Mouse (Mus musculus) heart, embryonic 10.5 days (tissue): ENCODE measurements around the gene Fastkd1. TPM values are rescaled to one million over a fixed set of nuclear protein-coding genes. Genes with fewer than 3 reads are reported as not detected.
A peak's percentile ranks its signal among the peaks of the same experiment; 100 is the strongest.
"Not testable (repeated sequence)": the region's sequence is repeated elsewhere in the genome, so short reads cannot be mapped to it uniquely, and the experiment has no call there.

Experiments used
- DNase-seq: peaks from one replicate; pipeline ENCODE4 v3.0.0-alpha.2; 2017; ENCODE audit warnings: low spot score
- H3K27ac ChIP-seq: fragments of 300-500 bp; sonication (generic); 2 replicates; pipeline ENCODE4 v1.5.1; 2016; ENCODE audit warnings: mild to moderate bottlenecking
- H3K27me3 ChIP-seq: fragments of 300-500 bp; sonication (generic); 2 replicates; pipeline ENCODE4 v1.6.1; 2016; ENCODE audit warnings: mild to moderate bottlenecking; ENCODE audit not compliant: poor library complexity, insufficient read depth, severe bottlenecking
- H3K36me3 ChIP-seq: fragments of 300-500 bp; sonication (generic); 2 replicates; pipeline ENCODE4 v1.6.1; 2016; ENCODE audit warnings: mild to moderate bottlenecking, moderate library complexity
- H3K4me1 ChIP-seq: fragments of 300-500 bp; sonication (generic); 2 replicates; pipeline ENCODE4 v1.6.1; 2016; ENCODE audit warnings: mild to moderate bottlenecking
- H3K4me3 ChIP-seq: fragments of 300-500 bp; sonication (generic); 2 replicates; pipeline ENCODE4 v1.5.1; 2016; ENCODE audit warnings: mild to moderate bottlenecking, moderate library complexity
- H3K9me3 ChIP-seq: fragments of 300-500 bp; sonication (generic); 2 replicates; pipeline ENCODE4 v1.6.1; 2016; ENCODE audit warnings: mild to moderate bottlenecking, moderate library complexity
- WGBS: fragments of 180-500 bp; shearing (Covaris S2); methylation state at CpG from one replicate; pipeline ENCODE4 v1.1.7; 2016; 5-methylcytosine and 5-hydroxymethylcytosine counted together
- polyA plus RNA-seq: library from polyadenylated mRNA; unstranded; fragments of >200 nt; fragmentation: Nextera tagmentation; extraction: Ambion mirVana; gene quantifications from 2 replicates; pipeline ENCODE4 v1.2.1, GENCODE M21; 2016

Gene Fastkd1
- polyA plus RNA-seq, 1 experiment from 2014 or later: 19.5 TPM

DNA sequence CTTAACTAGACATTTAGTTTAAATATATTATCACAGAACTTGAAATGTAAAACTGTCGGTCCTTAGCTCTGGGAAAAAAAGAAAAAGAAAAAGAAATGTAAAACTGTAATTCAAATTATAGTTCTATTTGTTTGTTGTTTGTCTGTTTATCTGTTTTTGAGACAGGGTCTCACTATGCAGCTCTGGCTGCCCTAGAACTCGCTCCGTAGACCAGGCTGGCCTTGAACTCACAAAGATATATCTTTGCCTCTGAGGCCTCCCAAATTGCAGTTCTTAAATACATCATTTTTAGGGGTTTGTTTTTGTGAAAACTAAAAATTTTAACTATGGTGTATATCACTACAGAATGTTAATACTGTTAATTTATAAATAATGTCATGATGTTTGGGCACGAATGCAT, 45.7 kb downstream of the Fastkd1 start:
- Histone ChIP-seq H3K27me3 (no peaks in the 10 kb centered on the region), H3K36me3 (peaks cover 13% of the 10 kb centered on the region; the same call in 1 of the 2 replicates), H3K4me1 (peaks cover 6% of the 10 kb centered on the region; the same call in 1 of the 2 replicates), H3K27ac (no peak overlapping the region), H3K4me3 (no peak overlapping the region), H3K9me3 (no peaks in the 10 kb centered on the region)
- no peak for DNase-seq
- 91% methylated on average over 4 of the region's 4 CpGs for WGBS

DNA sequence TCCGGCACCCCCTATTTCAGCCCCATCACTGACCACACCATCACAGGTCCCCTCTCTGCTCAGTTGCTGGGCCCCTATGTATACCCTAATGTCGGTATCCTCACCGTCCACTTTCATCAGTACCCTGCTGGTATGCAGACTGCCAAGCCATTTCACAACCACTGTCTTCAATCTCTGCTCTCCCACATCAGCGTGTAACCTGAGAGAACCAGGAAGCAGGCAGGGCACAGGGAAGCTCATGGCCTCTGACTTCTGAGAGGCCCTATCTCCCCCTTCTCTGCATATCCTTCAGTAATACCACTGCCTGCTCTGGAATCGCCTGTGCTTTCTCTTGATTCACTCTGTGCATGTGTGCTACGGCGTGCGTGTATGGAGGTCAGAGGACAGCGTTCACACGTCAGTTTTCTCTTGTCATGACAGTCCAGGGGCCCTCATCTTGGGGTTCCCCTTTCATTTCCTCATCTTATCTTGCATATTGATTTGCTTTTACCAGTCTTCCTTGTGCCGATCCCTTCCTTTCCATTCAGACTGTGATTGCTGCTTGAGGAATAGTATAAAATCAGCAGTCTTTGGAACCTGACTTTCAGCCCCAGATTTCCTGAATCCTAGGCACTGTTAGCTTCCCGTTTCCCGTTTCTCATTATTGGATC, 49.4 kb downstream of the Fastkd1 start:
- Histone ChIP-seq H3K36me3 (peaks cover 24% of the 10 kb centered on the region), H3K27me3 (no peaks in the 10 kb centered on the region), H3K9me3 (no peaks in the 10 kb centered on the region), H3K4me1 (peaks cover 6% of the 10 kb centered on the region; the same call in 1 of the 2 replicates), H3K4me3 (no peak overlapping the region), H3K27ac (no peak overlapping the region)
- WGBS: 76% methylated on average over 13 of the region's 13 CpGs
- peak; percentile 61 for DNase-seq

DNA sequence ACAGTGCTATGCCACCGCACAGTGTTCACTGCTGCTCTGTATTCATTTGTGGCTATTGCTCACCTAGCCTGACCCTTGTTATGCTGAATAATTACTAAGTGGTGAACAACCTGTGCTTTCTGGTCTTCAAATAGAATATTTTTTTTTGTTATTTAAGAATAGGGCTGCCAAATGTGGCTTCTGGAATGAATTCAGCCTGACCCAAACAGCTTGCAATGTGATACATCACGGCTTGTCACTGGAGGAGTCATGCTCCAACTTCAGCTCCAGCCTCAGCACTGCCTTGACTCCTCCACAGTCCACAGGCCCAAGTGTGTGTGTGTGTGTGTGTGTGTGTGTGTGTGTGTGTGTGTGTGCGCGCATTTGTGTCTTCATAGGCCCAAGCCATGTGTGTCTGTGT, 54.0 kb downstream of the Fastkd1 start:
- Histone ChIP-seq H3K36me3 (peaks cover 44% of the 10 kb centered on the region), H3K4me3 (no peak overlapping the region), H3K4me1 (0 out of 2 replicates have a peak, but pooled peaks cover 6% of the 10 kb centered on the region), H3K9me3 (no peaks in the 10 kb centered on the region), H3K27me3 (no peaks in the 10 kb centered on the region), H3K27ac (no peak overlapping the region)
- 89% methylated on average over 4 of the region's 4 CpGs for WGBS
- no peak for DNase-seq

DNA sequence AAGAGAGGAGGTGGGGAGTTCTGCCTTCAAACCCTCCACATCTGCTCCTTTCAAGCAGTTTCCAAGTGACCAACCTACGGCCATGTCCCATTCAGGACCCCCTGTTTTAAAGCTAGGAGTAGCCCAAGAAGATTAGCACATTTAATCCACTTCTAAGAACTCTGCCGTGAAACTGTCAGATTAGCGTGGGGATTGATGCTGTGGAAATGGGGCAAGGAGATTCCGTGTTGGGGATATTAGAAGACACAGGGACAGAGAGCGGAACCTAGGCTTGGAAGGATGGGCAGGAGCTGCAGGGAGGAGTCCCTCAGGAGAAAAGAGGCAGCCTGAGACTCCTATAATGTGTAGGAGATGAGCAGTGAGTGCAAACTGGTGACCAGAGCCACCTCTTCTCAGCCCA, 63.6 kb downstream of the Fastkd1 start:
- DNase-seq: no peak
- WGBS: 86% methylated on average over 5 of the region's 5 CpGs
- no peaks in the 10 kb centered on the region for H3K9me3 ChIP-seq

DNA sequence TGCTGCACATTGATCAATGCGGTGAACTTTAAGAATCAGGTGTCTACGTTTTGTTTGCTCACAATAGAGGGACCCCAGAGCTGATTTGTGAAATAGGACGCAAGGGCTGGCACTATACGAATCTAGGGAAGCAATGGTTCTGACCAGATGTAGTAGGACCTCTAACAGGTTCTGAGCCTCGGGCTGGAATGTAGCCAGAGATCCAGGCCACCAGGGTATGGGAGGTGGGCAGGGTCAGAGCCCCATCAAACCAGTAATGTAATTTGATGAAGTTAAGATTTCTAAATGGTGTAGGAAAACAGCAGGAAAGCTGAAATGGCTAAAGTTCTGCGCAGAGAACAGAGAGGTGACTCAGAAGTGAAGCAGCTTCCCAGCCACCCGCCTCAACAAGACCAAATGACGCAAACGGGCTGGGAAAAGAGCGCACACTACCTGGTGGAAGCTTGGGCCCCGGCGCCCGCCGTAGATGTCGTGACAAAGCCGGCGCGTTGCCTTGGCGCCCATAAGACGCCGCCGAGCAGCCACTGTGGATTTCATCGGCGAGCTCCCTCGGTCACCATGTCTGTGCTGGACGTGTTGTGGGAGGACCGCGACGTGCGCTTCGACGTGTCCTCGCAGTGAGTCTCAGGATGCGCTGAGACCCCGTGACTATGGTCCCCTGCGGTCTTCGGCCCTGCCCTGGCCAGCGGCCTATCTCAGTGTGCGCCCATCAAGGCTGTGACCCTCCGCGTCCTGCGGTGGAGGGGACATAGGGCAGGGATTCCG, 66.4 kb downstream of the Fastkd1 start, which contains the start of gene Bbs5:
Gene Bbs5, plus strand, starts transcription at position 446 of the 765 bp plus-strand sequence.
- H3K9me3 ChIP-seq: no peaks in the 10 kb centered on the region
- H3K4me3 ChIP-seq: peak within 1 kb of the TSS; percentile 74
- peak; percentile 95 for DNase-seq
- WGBS: 3% methylated on average over 43 of the region's 43 CpGs
- H3K4me1 ChIP-seq: peaks cover 4% of the 10 kb centered on the region
- peak within 1 kb of the TSS; percentile 79 for H3K27ac ChIP-seq
- H3K27me3 ChIP-seq: no peaks in the 10 kb centered on the region
- H3K36me3 ChIP-seq: peaks cover 4% of the 10 kb centered on the region; the same call in 1 of the 2 replicates

More for the DNA sequence above, 63.6 kb downstream of the Fastkd1 start:
- Histone ChIP-seq H3K4me1 (peaks cover 4% of the 10 kb centered on the region), H3K27ac (no peak overlapping the region), H3K4me3 (no peak overlapping the region), H3K36me3 (peaks cover 15% of the 10 kb centered on the region; the same call in 1 of the 2 replicates), H3K27me3 (no peaks in the 10 kb centered on the region)

DNA sequence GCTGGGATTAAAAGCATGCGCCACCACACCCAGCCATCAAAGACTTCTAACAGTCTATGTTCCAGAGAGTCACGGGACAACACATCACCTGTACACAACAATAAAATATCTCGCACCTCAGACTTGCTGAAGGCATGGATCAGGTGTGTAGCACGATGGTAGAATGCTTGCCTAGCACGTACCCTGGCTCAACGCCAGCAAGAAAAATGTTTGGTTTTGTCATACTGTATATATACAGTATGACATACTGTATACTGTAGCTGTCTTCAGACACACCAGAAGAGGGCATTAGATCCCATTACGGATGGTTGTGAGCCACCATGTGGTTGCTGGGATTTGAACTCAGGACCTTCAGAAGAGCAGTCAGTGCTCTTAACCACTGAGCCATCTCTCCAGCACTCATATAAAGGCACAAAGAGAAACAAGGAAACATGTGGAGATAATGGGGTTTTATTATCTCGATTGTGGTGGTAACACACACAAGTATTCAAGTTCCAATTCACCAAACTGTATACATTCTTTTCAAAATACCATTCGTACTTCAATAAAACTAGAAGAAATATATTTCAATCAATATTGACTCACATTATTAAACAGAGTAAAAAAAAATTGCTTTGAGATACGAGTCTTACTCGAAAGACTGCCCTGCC, 68.2 kb downstream of the Fastkd1 start:
- Histone ChIP-seq H3K27me3 (no peaks in the 10 kb centered on the region), H3K36me3 (no peaks in the 10 kb centered on the region), H3K27ac (no peak overlapping the region), H3K4me3 (no peak overlapping the region), H3K9me3 (no peaks in the 10 kb centered on the region), H3K4me1 (peaks cover 4% of the 10 kb centered on the region)
- 87% methylated on average over 11 of the region's 11 CpGs for WGBS
- DNase-seq: no peak

DNA sequence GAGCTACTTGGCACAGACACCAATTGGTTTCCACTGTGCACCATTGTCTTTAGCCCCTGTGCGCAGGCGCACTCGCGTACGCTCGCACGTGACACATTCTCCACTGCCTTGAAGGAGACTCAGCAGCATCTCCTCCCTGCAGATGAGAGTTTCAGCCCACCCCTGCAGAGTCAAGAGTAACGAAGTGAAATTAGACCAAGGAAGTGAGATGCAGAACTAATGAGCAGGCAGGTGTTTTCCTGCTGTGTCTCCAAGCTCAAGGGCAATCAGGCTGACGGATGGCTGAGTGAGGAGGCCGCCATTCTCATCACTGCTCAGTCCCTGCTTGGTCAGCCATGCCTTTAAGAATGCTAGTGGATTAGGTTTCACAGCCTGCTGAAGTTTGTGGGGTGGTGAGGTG, 73.2 kb downstream of the Fastkd1 start:
- Histone ChIP-seq H3K4me1 (no peaks in the 10 kb centered on the region), H3K9me3 (no peaks in the 10 kb centered on the region), H3K4me3 (no peak overlapping the region), H3K36me3 (no peaks in the 10 kb centered on the region), H3K27ac (no peak overlapping the region), H3K27me3 (no peaks in the 10 kb centered on the region)
- no peak for DNase-seq
- WGBS: 56% methylated on average over 10 of the region's 10 CpGs

DNA sequence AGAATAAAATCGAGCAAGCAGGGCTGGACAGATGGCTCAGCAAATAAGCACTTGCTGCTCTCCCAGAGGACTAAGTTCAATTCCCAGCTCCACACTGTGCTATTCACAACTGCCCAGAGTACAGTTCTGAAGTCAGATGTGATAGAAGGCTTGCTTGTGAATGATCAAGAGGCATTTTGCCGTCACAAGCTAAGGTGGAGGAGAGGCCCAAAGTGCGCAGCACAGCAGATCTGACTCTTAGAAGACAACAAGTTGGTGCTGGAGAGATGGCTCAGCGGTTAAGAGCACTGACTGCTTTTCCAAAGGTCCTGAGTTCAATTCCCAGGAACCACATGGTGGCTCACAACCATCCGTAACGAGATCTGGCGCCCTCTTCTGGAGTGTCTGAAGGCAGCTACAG, 75.3 kb downstream of the Fastkd1 start:
- not testable (repeated sequence) for H3K27ac ChIP-seq, H3K27me3 ChIP-seq, H3K4me1 ChIP-seq, H3K9me3 ChIP-seq, H3K4me3 ChIP-seq, H3K36me3 ChIP-seq, DNase-seq
- WGBS: 72% methylated on average over 7 of the region's 7 CpGs

Other genes with a start within 250 kb of the Fastkd1 start
- gene Lrp2, start 127.5 kb downstream of the Fastkd1 start, polyA plus RNA-seq: 0.60 and 1.3 TPM in 2 replicates
- gene Bbs5, start 66.3 kb downstream of the Fastkd1 start, polyA plus RNA-seq: 14.5 and 15.9 TPM in 2 replicates
- 8.3 and 15.4 TPM in 2 replicates for gene Klhl41, start 43.4 kb downstream of the Fastkd1 start, polyA plus RNA-seq
- 98.0 and 114 TPM in 2 replicates for gene Ppig, start 9.0 kb upstream of the Fastkd1 start, polyA plus RNA-seq
- 1.0 and 1.3 TPM in 2 replicates for gene Ccdc173, start 76.1 kb upstream of the Fastkd1 start, polyA plus RNA-seq
- gene Phospho2, start 76.1 kb upstream of the Fastkd1 start, polyA plus RNA-seq: 19.8 and 21.5 TPM in 2 replicates
- 40.3 and 66.3 TPM in 2 replicates for gene Klhl23, start 108.4 kb upstream of the Fastkd1 start, polyA plus RNA-seq
- gene Ssb, start 148.0 kb upstream of the Fastkd1 start, polyA plus RNA-seq: 216 and 283 TPM in 2 replicates
- gene Mettl5, start 172.1 kb upstream of the Fastkd1 start, polyA plus RNA-seq: 37.1 and 38.3 TPM in 2 replicates
- 14.0 and 16.3 TPM in 2 replicates for gene Ubr3, start 183.7 kb upstream of the Fastkd1 start, polyA plus RNA-seq